Mouse (Mus musculus) neutrophil, adult 5-6 weeks (primary cell): Measurements from ENCODE around the gene Parn. TPM values are rescaled to one million over a fixed set of nuclear protein-coding genes. Genes with fewer than 3 reads are reported as not detected.

ENCODE experiments used
- ATAC-seq: fragments of 151-379, 151-347 bp; 2 replicates; pipeline ENCODE4 v1.8.0; 2017; ENCODE audit warnings: mild to moderate bottlenecking, moderate TSS enrichment; ENCODE audit not compliant: insufficient number of reproducible peaks, poor library complexity, low FRiP score, severe bottlenecking; ENCODE audit errors: extremely low read depth
- total RNA-seq: library from RNA; stranded (forward); fragments of 200-1000 nt; gene quantifications from 2 replicates; pipeline ENCODE4 v1.2.3, GENCODE M21; 2017

The Parn gene
- total RNA-seq, 1 experiment from 2014 or later: 29.1 TPM

DNA sequence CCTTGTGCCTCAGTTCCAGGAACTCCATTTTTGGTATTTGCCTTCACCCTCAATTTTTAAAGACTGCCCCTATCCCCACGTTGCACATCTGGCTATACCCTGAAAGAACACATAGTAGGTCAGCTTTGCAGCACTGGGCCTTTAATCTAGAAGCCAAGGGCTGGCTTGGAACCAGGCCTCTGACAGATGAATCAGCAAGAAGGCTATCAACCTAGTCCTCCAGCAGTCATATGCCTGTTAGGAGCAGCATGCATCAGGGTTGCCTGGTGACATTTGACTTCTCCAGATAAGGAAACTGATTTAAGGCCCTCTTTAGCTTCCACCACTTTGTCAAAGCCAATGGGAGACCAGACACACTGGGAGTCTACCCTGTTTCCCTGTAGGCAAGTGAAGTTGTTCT, 100.4 kb downstream of the Parn start:
- no peak for ATAC-seq

DNA sequence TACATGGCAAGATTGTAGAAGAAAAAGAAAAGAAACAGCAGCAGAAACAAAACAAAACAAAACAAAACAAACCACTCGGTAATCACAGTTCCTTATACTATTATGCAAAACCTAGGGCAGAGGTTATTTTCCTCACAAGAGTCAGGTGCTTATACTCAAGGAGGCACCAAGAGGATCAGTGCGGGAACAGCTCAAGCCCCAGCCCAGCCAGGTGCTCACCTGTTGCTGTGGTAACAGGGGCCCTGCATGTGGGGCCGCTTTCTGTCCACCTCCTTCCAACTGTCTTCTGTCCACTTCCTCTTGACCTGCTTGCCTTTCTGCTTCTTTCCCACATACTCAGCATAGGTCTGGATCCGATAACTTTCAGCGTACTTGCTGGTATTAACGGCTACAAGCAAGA, 101.6 kb downstream of the Parn start:
- no peak for ATAC-seq

DNA sequence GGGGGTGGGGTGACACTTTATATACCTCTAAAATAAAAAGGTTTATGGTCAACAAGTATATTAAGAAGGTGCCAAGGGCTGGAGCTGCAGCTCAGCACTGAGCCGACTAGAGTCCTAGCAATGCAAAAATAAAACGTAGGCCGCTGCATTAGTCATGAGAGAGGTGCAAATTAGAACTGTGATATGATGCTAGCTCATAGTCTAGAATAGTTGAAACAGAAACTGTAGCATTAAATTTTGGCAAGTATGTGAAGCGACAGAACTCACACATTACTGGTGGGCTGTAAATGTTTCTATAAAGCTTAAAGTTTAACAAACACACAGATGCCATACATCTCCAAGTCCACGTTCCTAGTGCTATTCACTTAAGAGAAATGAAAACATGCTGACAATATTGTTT, 102.7 kb downstream of the Parn start:
- ATAC-seq: no peak

DNA sequence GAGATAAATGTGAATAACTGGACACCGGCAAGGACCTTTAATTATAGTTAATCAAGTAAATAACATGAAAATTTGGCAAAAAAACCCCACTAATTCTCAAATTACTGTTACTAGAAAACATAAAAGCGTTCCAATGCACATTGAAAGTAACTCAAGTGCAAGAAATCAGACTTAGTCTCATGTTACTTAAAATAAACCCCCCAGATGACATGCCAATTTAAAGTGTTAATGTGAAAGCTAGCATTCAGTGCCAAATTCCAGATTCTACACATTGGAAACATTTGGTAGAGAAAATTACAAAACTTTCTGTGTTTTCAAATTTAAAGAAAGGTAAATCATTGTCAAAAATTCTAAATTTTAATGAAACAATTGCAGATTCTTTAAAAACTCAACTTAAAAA, 110.2 kb downstream of the Parn start:
- ATAC-seq: no peak

DNA sequence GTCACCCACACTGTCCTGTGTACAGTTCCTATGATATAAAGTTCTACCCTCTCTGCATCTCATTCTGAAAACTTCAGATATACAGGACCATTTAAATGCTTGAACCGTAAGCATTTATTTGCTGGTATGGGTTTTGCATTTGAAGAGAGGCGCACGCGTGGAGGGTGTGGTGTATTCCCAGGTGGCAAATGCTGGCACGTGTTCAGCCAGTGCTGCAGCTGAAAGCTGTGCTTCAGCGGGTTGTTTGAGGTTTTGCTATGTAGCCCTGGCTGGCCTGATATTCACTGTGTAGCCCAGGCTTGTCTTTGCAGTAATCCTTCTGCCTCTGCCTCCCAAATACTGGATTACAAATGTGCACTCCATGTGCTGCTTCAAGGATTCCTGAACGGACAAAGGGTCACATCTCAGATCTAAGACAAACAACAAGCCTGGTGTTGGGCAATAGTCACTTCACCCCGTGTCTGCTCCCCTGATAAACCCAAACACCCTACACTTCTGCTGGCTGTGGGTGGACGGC, 111.0 kb downstream of the Parn start:
- no peak for ATAC-seq

DNA sequence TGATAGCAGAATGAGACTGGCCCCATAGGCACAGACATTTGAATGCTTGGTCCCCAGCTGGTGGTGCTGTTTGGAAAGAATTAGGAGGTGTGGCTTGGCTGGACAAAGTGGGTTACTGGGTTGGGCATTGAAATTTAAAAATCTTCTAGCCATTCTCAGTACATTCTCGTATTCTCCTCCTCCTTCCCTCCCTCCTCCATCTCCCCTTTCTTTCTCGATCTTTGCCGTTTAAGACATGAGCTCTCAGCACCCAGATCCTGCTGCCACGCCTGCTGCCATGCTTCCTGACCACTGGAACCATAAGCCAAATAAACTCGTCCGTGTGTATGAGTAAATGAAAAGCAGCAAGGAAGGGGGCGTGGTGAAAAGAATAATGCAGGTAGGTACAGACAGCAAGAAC, 111.5 kb downstream of the Parn start:
- ATAC-seq: no peak

DNA sequence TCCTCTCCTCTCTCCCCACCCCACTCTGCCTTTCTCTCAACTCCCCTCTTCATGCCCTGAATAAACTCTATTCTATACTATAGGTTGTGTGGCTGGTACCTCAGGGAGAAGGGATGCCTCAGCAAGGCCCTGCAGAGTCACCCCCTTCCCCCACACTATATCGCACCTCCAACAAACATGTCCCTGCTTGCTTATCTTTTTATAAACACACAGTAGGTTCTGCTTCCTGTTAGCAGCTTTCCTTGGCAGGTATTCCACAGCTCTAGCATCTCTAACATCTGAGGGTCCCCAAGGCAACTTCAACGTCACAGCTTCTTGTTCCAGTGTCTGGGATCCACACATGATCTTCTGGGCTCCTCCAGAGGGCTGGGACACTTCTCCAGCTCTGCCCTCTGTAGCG, 117.3 kb downstream of the Parn start:
- ATAC-seq: no peak

DNA sequence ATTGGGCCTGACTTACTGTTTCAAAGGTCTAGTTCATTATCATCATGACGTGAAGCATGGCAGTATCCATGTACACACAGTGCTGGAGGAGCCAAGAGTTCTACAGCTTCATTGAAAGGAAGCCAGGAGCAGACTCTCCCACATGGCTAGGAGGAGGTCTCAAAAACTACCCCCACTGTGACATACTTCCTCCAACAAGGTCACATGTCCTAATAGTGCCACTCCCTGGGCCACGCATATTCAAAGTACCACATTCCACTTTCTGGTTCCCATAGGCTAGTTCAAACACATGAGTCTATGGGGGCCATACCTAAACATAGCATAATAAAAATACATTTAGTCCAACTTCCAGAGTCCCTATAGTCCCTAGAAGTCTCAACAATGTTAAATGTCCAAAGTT, 118.0 kb downstream of the Parn start:
- no peak for ATAC-seq

DNA sequence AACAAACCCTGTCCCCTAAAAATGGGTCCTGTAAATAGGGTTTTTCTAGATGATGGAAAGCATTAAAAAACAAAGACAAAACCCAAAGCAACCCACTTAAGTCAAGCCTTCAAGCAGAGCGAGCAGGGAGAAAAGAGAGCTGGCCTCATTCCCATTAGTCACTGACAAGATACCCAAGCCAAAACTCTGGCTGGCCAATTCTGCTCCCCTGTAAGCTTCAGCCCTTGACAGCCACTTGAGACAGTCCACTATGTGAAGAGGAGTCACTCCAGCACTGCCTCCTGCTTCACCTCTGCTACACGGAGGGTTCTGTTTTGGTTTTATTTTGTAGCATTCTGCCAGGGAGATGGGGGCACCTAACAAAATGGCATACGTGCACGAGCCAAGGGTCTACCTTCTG, 126.2 kb downstream of the Parn start:
- no peak for ATAC-seq

DNA sequence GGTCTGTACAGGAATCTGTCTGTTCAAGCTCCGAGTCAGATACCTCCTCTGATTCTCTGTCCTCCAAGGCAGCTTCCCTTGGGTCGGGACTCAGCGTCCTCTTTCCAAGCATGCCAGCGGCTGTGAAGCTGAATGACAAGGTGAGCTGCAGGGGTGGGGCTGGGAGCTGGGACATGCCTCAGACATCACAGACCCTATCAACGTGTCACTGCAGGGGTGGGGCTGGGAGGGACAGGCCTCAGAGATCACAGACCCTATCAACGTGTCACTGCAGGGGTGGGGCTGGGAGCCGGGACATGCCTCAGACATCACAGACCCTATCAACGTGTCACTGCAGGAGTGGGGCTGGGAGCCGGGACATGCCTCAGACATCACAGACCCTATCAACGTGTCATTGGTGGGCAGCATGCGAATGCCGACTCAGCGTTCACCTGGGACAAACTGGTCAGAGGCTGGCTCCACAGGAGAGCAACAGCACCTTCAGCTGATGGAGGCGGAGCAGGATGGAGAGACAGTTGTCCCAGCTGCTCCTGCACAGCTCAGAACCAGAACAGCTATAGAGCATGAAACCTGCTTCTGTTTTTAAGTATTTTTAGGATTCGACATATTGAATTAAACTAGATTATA, 126.7 kb downstream of the Parn start:
- ATAC-seq: no peak

DNA sequence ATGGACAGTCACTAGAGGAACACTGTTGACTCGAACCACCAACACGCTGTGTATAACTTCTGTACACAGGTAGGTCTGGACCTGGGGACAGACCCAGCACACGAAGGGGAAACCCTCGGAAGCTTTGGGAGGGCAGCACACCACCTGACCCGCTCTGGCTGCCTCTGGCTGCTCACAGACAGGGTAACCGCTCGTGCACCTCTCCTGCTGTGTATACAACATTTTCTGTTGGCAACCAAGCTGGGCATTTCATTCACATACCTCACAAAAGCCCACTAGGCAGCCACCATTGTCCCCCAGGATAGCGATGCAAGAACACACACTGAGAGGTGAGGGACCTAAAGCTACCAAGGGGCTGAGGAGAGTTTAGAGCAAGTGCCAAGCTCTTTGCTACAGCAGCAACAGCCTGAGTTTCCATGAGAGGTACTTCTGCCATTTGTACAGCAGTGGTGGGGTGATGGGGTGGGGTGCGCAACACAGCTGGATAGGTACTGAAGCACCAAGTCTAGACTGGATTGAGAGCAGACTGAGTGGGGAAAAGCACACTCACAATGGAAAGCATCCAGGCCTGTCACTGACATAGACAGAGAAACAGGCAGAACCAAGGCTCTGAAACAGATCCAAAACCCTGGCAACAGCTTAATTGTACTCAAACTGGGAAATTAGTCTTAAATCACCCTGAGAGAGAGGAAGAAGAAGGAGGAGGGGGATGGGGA, 128.9 kb downstream of the Parn start:
- no peak for ATAC-seq

DNA sequence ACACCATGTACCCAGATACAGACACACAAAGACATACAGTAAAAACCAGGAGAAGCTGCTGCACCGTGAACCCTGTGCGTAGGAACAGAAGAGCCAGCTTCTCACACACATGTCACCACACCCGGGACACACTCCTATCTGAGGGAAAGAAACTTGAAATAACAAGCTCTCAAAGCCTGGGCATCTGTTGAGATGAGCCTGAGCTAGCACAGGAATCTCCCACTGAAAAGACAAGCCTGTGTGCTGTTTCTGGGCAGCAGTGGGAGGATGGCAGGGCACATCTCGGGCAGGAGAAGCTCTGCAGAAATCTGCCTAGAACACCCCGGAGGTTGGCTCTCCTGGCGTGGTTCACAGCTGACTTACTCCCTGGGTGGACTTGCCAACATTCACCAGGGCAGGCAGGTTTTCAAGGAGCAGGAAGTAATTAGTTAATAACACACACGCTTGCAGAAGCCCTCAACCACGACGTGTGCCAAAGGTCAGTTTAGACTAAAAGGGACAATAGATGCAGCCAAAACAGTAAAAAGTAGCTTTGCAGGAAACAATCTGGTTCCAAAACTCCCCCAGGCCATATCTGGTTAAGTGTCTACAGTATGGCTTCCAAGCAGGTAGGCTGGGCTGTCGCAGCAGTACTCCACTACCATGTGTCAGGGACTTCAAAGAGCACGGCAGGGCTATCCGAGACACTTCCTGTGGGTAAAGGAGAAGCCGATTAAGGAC, 129.6 kb downstream of the Parn start:
- ATAC-seq: no peak

DNA sequence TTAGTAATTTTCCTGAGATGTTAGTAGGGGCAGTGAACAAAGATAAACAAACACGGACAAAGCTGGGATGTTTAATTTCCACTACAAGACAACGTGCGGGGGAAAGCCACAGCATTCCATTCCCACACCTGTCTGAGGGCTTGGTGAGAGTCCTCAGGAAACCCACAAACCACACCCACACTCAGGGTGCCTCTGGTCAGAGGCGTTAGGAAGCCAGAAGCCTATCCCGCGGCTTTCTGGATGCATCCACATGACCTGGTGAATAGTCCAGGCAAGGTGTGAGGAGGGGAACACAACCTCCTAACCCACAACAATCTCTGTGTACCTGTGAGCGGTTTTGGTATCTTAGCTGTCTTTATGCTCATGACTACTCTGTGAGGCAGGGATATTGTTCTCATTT, 131.6 kb downstream of the Parn start:
- no peak for ATAC-seq

DNA sequence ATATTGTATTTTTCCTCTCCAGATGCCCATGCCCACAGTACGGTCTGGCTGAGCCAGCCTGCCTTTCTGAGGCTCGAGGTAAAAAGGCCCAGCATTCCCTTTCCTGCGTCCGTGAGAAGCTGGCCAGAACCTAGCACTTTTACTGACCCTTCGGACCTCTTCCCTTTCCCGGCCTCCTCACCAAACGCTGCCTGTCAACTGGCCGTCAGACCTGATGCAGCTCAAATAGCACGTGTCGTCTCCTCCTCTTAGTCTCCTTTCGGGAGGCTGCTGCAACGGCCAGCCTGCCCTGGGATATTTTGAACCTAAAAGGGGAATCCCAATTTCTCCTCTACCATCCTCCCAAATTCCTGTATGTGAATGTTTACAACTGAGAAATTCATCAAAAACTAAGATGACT, 132.1 kb downstream of the Parn start:
- ATAC-seq: no peak

DNA sequence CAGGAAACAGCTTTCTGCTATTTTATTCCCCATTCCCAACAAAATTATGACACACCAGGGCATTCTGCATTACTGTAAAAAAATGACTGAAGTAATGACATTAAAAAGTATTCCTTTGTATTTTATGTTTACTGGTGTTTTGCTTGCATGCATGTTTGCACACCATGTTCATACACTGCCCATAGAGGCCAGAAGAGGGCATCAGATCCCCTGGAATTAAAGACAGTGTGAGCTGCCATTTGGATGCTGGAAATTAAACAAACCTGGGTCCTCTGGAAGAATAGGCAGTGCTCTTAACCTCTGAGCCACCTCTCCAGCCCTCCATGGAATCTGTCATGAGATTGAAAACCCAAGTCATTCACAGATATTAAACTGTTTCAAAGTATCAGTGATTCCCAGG, 135.1 kb downstream of the Parn start:
- ATAC-seq: no peak

DNA sequence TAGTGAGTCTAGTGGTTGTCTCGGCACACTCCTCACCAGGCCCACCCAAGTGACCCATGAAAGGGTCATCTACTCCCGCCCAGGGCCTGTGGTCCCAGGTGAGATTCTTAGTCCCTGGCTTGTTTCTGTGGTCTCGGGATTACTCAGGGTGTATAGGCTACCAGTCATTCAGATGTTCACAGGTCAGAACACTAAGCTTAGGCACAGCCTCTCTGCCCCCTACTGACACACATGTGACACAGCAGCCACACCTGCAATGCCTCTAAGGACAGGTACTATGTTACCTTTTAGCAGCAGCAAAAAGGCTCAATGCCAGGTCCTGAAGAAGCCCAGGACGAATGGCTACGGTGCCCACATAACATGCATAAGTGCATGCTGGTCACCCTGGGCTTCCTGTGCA, 136.7 kb downstream of the Parn start:
- no peak for ATAC-seq

DNA sequence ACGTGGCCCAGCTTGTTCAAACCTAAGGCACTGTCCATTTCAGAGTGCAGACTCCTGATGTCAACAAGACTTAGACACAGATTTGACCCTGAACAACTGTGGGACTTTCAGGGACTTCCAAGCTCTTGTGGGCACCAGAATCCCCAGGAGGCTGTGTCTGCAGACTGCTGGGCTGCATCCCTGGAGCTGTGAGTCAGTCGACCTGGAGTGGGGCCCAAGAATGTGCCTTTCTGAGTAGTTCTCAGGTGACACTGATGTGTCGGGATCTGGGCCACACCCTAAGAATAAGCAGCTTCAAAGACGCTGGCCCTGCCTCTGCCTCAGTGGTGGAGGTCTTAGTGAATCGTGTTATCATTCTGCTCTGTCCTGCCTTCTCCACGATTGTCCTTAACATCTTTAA, 146.6 kb downstream of the Parn start:
- ATAC-seq: no peak

DNA sequence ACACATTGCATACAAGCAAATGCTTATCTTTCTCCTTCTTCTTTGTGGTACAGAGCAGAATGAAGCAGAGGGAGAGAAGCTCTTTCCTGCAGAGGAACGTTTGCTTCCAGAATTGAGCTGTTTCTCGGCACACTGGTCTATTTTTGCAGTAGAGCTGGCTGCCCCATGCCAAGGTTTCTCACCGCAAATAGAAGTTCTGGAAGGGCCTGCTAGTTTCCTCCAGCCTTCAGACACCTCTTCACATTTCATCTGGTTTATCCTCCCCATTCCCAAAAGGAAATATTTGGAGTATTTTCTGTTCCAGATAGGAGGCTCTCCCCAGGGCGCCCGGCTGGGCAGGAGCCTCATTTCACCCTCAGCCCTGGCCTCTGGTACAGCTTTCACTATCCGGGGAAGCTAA, 147.7 kb downstream of the Parn start:
- ATAC-seq: no peak

DNA sequence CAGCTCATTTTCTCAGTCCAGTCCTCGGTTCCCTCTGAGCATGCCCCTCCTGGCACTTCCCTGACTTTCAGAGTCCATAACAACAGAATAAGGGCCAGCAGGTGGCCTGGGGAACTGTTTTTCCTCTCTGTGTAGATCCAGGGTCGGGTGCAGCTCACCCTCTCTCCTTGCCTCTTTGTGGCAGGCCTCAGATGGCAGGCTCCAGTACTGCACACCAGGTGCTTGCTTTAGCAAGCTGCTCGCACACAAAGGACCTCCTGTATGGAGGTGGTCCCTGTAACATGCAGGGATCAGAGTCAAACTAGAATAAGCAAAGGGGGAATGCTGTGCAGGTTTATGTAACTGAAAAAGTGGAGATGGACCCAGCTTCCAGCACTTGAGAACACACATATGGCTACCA, 151.8 kb downstream of the Parn start:
- no peak for ATAC-seq

DNA sequence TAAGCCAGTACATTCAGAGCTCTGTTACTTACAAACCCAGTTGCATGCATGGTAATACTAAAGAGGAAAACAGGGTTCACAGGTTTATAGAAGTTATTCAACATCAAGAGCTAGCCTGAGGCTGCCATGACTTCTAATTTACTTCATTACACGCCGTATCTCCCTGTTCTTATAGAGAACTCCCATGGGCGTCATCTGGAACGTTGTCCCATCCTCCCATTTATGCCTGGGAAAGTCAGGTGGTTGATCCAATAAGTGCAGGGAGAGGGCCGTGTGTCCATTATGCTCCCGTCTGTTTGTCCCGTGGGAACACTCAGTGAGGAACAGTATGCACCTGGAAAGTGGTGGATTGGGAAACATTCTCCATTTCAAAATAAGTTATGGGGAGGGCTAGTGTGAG, 152.4 kb downstream of the Parn start:
- ATAC-seq: no peak
